Mouse (Mus musculus): ENCODE measurements at regions not wholly inside any gene's neighbourhood (a gene's known extent, or its start where the extent isn't known, plus 50 kb on each side); places are given as distances from the start of the nearest gene placed in this dataset.
A peak's percentile ranks its signal among the peaks of the same experiment; 100 is the strongest.

DNA sequence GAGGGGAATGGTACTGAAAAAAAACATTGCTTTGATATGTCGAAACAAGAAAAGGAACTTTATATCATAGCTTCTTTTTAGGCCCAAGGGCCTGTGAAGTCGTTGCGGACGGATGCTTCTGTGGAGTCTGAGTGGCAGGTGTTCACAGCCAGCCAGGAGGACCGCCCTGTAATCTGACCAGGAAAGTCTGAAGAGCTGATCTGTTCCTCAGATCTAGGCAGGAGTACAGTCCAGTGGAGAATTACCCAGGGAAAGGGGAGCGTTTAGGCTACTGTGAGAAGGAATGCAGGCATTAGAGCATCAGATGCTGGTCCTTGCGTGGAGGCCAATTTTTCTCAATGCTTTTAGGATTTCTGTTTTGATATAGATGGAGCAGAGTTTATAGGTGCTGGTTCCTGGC, 306.1 kb upstream of the Ddhd1 start:
- H3K27me3 ChIP-seq (ENCODE audit: control insufficient read depth, insufficient read depth, low read length): no peaks in the 10 kb centered on the region
- H3K4me2 ChIP-seq (ENCODE audit: low read depth, low read length, severe bottlenecking): no peak overlapping the region
- no peaks in the 10 kb centered on the region for H3K9me3 ChIP-seq (ENCODE audit: control insufficient read depth, low read length)
- H3K36me3 ChIP-seq (ENCODE audit: control insufficient read depth, insufficient read depth, low read length): no peaks in the 10 kb centered on the region
- WGBS: 78% methylated on average over 7 of the region's 7 CpGs
- H3K4me3 ChIP-seq (ENCODE audit: low read depth, low read length): no peak overlapping the region
- no peaks in the 10 kb centered on the region for H3K4me1 ChIP-seq (replicated peaks; ENCODE audit: control insufficient read depth, insufficient read depth, low read length)
- no peak overlapping the region for H3K9ac ChIP-seq (ENCODE audit: low read length)
- no peak overlapping the region for H3K27ac ChIP-seq (ENCODE audit: low read depth, low read length)
- ATAC-seq (replicated peaks; ENCODE audit: low FRiP score) (no peak), DNase-seq (ENCODE audit: low spot score) (no peak)

DNA sequence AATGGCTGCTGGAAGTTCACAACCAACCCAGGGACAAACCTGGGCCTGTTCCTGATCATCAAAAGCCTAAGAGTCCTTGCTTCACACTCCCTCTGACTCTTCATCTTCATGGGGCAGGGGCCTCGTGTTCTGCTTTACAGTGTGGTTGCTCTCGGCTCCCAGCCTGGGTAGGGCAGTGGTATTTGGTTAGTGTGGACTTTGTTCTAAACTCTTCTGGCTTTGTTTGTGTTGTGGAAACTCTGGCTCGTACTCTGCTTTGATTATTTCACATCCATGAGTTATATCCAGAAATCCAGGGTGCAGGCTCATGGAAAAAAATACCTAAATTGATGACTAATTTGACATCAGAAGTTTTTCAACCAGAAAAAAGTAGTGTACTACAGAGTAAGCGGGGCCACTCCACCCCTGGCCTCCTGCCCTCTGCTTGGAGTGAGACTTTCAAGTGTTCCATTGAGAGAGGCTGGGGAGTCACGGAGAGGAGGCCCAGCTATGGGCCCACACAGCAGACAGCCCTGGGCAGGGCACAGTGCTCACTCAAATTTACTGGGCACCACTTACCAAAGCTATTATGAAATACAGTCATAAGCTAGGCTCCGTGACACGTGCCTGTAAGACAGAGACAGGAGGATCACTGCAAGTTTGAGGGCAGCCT, 325.4 kb upstream of the Ddhd1 start:
- H3K36me3 ChIP-seq (ENCODE audit: control insufficient read depth, insufficient read depth, low read length): no peaks in the 10 kb centered on the region
- H3K27me3 ChIP-seq (ENCODE audit: control insufficient read depth, insufficient read depth, low read length): no peaks in the 10 kb centered on the region
- WGBS: 84% methylated on average over 7 of the region's 7 CpGs
- ATAC-seq (replicated peaks; ENCODE audit: low FRiP score) (no peak), DNase-seq (ENCODE audit: low spot score) (no peak)
- no peaks in the 10 kb centered on the region for H3K9me3 ChIP-seq (ENCODE audit: control insufficient read depth, low read length)
- H3K4me3 ChIP-seq (ENCODE audit: low read depth, low read length): no peak overlapping the region
- no peak overlapping the region for H3K4me2 ChIP-seq (ENCODE audit: low read depth, low read length, severe bottlenecking)
- H3K27ac ChIP-seq (ENCODE audit: low read depth, low read length): no peak overlapping the region
- H3K4me1 ChIP-seq (replicated peaks; ENCODE audit: control insufficient read depth, insufficient read depth, low read length): no peaks in the 10 kb centered on the region
- H3K9ac ChIP-seq (ENCODE audit: low read length): no peak overlapping the region

GRCm38 (mm10) chr14:45984135-45984892, 326.4 kb upstream of the Ddhd1 start:
- DNase-seq (ENCODE audit: low spot score) (no peak), ATAC-seq (replicated peaks; ENCODE audit: low FRiP score) (no peak)
- H3K4me3 ChIP-seq (ENCODE audit: low read depth, low read length): no peak overlapping the region
- WGBS: 84% methylated on average over 20 of the region's 20 CpGs
- no peaks in the 10 kb centered on the region for H3K9me3 ChIP-seq (ENCODE audit: control insufficient read depth, low read length)
- H3K27ac ChIP-seq (ENCODE audit: low read depth, low read length): no peak overlapping the region
- H3K36me3 ChIP-seq (ENCODE audit: control insufficient read depth, insufficient read depth, low read length): no peaks in the 10 kb centered on the region
- H3K4me1 ChIP-seq (replicated peaks; ENCODE audit: control insufficient read depth, insufficient read depth, low read length): no peaks in the 10 kb centered on the region
- H3K4me2 ChIP-seq (ENCODE audit: low read depth, low read length, severe bottlenecking): no peak overlapping the region
- H3K9ac ChIP-seq (ENCODE audit: low read length): no peak overlapping the region
- H3K27me3 ChIP-seq (ENCODE audit: control insufficient read depth, insufficient read depth, low read length): no peaks in the 10 kb centered on the region

DNA sequence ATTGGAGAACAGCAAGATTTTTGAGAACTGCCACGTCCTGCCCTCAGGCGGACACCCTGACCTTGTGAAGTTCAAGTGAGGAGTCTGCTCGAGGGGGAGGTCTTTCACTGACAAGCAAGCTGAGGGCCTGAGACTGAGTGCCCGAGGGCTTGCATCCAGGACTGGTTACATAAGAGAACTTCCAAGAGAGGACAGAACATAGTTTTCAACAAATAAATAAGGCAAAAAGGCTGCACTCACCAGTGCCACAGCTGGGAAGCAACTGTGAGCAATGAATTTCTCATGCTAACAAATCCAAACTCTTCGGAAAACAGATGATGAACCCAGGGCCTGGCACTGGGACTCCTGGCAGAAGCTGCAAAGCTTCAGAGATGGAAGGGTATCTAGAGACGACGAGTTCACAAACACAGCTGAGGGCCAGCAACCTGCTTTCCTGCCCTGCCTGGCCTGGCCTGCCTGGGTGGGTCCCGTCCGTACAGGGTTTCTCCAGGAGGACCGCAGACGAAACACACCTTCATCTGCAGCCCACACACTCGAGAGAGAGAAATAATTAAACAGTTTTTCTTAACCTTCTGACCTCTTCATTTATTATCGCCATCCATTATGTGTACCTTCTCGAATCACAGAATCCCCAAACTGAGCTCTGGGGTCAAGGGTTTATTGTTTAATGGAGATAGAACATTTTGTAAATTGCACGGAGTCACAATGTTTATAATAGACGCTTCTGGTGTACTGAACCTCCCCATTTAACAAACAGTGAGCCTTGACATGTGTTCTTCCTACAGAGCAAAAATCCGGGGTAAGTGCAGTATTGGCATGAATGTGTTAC, 334.3 kb upstream of the Ddhd1 start:
- Histone ChIP-seq H3K9ac (ENCODE audit: low read length) (no peak overlapping the region), H3K36me3 (ENCODE audit: control insufficient read depth, insufficient read depth, low read length) (no peaks in the 10 kb centered on the region), H3K4me3 (ENCODE audit: low read depth, low read length) (no peak overlapping the region), H3K9me3 (ENCODE audit: control insufficient read depth, low read length) (no peaks in the 10 kb centered on the region), H3K4me1 (replicated peaks; ENCODE audit: control insufficient read depth, insufficient read depth, low read length) (no peaks in the 10 kb centered on the region), H3K27ac (ENCODE audit: low read depth, low read length) (no peak overlapping the region), H3K4me2 (ENCODE audit: low read depth, low read length, severe bottlenecking) (no peak overlapping the region), H3K27me3 (ENCODE audit: control insufficient read depth, insufficient read depth, low read length) (no peaks in the 10 kb centered on the region)
- no peak for DNase-seq (ENCODE audit: low spot score)
- ATAC-seq (replicated peaks; ENCODE audit: low FRiP score): no peak
- 79% methylated on average over 17 of the region's 17 CpGs for WGBS

- Histone ChIP-seq H3K27ac (ENCODE audit: low read depth, low read length) (no peak overlapping the region), H3K4me1 (replicated peaks; ENCODE audit: control insufficient read depth, insufficient read depth, low read length) (no peaks in the 10 kb centered on the region), H3K27me3 (ENCODE audit: control insufficient read depth, insufficient read depth, low read length) (no peaks in the 10 kb centered on the region), H3K36me3 (ENCODE audit: control insufficient read depth, insufficient read depth, low read length) (no peaks in the 10 kb centered on the region), H3K9me3 (ENCODE audit: control insufficient read depth, low read length) (no peaks in the 10 kb centered on the region), H3K4me3 (ENCODE audit: low read depth, low read length) (no peak overlapping the region), H3K9ac (ENCODE audit: low read length) (no peak overlapping the region), H3K4me2 (ENCODE audit: low read depth, low read length, severe bottlenecking) (no peak overlapping the region)
- ATAC-seq (replicated peaks; ENCODE audit: low FRiP score): no peak
- DNase-seq (ENCODE audit: low spot score): no peak
- WGBS: 72% methylated on average over 4 of the region's 4 CpGs
Observed at GRCm38 (mm10) chr14:45992870-45993135, 334.9 kb upstream of the Ddhd1 start.

GRCm38 (mm10) chr14:45993669-45994068, 335.7 kb upstream of the Ddhd1 start:
- H3K4me3 ChIP-seq (ENCODE audit: low read depth, low read length): no peak overlapping the region
- peak; percentile 71 for DNase-seq (ENCODE audit: low spot score)
- H3K27me3 ChIP-seq (ENCODE audit: control insufficient read depth, insufficient read depth, low read length): no peaks in the 10 kb centered on the region
- H3K4me2 ChIP-seq (ENCODE audit: low read depth, low read length, severe bottlenecking): no peak overlapping the region
- no peaks in the 10 kb centered on the region for H3K4me1 ChIP-seq (replicated peaks; ENCODE audit: control insufficient read depth, insufficient read depth, low read length)
- no peak overlapping the region for H3K27ac ChIP-seq (ENCODE audit: low read depth, low read length)
- no peak overlapping the region for H3K9ac ChIP-seq (ENCODE audit: low read length)
- WGBS: 13% methylated on average over 3 of the region's 3 CpGs
- no peak for ATAC-seq (replicated peaks; ENCODE audit: low FRiP score)
- no peaks in the 10 kb centered on the region for H3K9me3 ChIP-seq (ENCODE audit: control insufficient read depth, low read length)
- H3K36me3 ChIP-seq (ENCODE audit: control insufficient read depth, insufficient read depth, low read length): no peaks in the 10 kb centered on the region

GRCm38 (mm10) chr14:45996760-45997159, 338.8 kb upstream of the Ddhd1 start:
- Histone ChIP-seq H3K27me3 (ENCODE audit: control insufficient read depth, insufficient read depth, low read length) (no peaks in the 10 kb centered on the region), H3K27ac (ENCODE audit: low read depth, low read length) (no peak overlapping the region), H3K9me3 (ENCODE audit: control insufficient read depth, low read length) (no peaks in the 10 kb centered on the region), H3K4me3 (ENCODE audit: low read depth, low read length) (no peak overlapping the region), H3K36me3 (ENCODE audit: control insufficient read depth, insufficient read depth, low read length) (no peaks in the 10 kb centered on the region), H3K9ac (ENCODE audit: low read length) (no peak overlapping the region), H3K4me2 (ENCODE audit: low read depth, low read length, severe bottlenecking) (no peak overlapping the region), H3K4me1 (replicated peaks; ENCODE audit: control insufficient read depth, insufficient read depth, low read length) (no peaks in the 10 kb centered on the region)
- no peak for ATAC-seq (replicated peaks; ENCODE audit: low FRiP score)
- no peak for DNase-seq (ENCODE audit: low spot score)
- 79% methylated on average over 5 of the region's 5 CpGs for WGBS

GRCm38 (mm10) chr14:46004078-46004477, 346.1 kb upstream of the Ddhd1 start:
- 91% methylated on average over 6 of the region's 6 CpGs for WGBS

More at GRCm38 (mm10) chr14:46004078-46004477, 346.1 kb upstream of the Ddhd1 start:
- no peak overlapping the region for H3K4me2 ChIP-seq (ENCODE audit: low read depth, low read length, severe bottlenecking)
- no peaks in the 10 kb centered on the region for H3K4me1 ChIP-seq (replicated peaks; ENCODE audit: control insufficient read depth, insufficient read depth, low read length)
- ATAC-seq (replicated peaks; ENCODE audit: low FRiP score) (no peak), DNase-seq (ENCODE audit: low spot score) (no peak)
- no peak overlapping the region for H3K9ac ChIP-seq (ENCODE audit: low read length)
- no peak overlapping the region for H3K4me3 ChIP-seq (ENCODE audit: low read depth, low read length)
- H3K36me3 ChIP-seq (ENCODE audit: control insufficient read depth, insufficient read depth, low read length): no peaks in the 10 kb centered on the region
- no peak overlapping the region for H3K27ac ChIP-seq (ENCODE audit: low read depth, low read length)
- no peaks in the 10 kb centered on the region for H3K27me3 ChIP-seq (ENCODE audit: control insufficient read depth, insufficient read depth, low read length)
- no peaks in the 10 kb centered on the region for H3K9me3 ChIP-seq (ENCODE audit: control insufficient read depth, low read length)

Data from forebrain, embryonic 11.5 days (tissue).